Mouse (Mus musculus): Measurements from ENCODE around the gene Hc. TPM values are rescaled to one million over a fixed set of nuclear protein-coding genes. Genes with fewer than 3 reads are reported as not detected.

Gene Hc
- polyA plus RNA-seq, 1 experiment from 2014 or later = 0.19 TPM

DNA sequence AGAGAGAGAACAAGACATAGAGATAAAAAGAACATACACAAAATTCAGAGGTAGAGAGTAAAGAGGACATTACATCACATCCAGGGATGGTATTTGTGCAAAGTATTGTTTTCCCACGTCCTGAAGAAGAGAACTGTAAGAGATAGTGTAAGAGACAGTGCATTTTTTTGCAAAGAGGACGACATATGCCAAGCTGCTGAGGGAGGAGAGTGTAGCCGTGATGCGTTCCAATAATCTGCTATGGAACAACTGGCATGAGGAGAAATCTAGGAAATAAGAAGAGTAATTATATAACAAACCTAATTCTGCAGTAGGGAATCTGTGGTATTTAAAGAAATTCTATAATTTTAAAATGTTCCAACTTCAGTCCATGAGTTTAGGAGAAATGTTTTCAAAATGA lies 26.2 kb upstream of the Hc start:
- H3K9ac ChIP-seq = no peak overlapping the region
- H3K27me3 ChIP-seq (replicated peaks) = no peaks in the 10 kb centered on the region
- no peak overlapping the region for H3K27ac ChIP-seq (replicated peaks)
- no peaks in the 10 kb centered on the region for H3K4me1 ChIP-seq
- no peaks in the 10 kb centered on the region for H3K9me3 ChIP-seq
- WGBS = 60% methylated on average over 4 of the region's 4 CpGs
- H3K4me2 ChIP-seq = no peak overlapping the region
- no peak overlapping the region for H3K4me3 ChIP-seq
- no peaks in the 10 kb centered on the region for H3K36me3 ChIP-seq
- ATAC-seq (ENCODE audit: extremely low read depth, insufficient number of reproducible peaks, low FRiP score, low TSS enrichment) = no peak

DNA sequence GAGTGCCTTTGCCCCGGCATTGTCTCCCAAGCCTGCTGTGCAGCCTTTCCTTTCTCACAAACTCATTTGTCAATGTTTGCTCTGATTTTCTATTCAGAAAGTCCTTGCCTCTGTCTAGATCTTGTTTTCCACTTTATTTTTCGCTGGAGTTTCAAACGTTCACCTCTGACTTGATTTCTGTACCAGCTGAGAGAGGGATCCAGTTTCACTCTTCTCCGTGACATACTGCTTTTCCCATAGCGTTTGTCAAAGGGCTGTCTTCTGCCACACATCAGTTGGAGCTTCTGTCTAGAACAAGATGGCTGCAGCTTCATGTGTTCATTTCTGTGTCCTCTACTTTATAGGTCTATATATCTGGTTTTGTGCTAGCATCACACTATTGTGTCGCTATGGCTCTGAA lies 17.9 kb upstream of the Hc start:
- Histone ChIP-seq H3K4me2 (no peak overlapping the region), H3K4me3 (no peak overlapping the region), H3K36me3 (no peaks in the 10 kb centered on the region), H3K27ac (replicated peaks) (no peak overlapping the region), H3K9ac (no peak overlapping the region), H3K4me1 (no peaks in the 10 kb centered on the region), H3K9me3 (no peaks in the 10 kb centered on the region), H3K27me3 (replicated peaks) (no peaks in the 10 kb centered on the region)
- ATAC-seq (ENCODE audit: extremely low read depth, insufficient number of reproducible peaks, low FRiP score, low TSS enrichment) = no peak
- 65% methylated on average over 6 of the region's 6 CpGs for WGBS

DNA sequence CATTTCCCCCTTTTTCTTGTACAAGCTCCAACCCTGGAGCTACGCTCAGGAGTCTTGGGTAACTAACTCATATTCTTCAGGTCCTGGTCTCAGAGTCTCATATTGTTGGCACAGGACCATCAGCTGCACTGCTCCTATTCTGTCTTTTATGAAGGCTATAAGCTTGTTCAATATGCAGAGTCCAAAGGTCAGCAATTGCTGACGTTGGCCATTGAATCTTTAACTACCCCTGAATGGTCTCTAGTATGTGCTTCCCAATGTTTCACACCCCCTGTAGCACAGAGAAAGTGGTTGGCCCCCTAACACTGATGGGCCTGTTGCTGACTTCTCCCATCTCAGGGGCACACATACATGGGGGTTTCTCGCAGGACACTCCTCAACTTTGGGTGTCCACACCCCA lies 13.1 kb upstream of the Hc start:
- Histone ChIP-seq H3K27ac (replicated peaks) (no peak overlapping the region), H3K4me1 (no peaks in the 10 kb centered on the region), H3K4me3 (no peak overlapping the region), H3K36me3 (no peaks in the 10 kb centered on the region), H3K9ac (no peak overlapping the region), H3K4me2 (no peak overlapping the region), H3K9me3 (peaks cover 5% of the 10 kb centered on the region; the same call in 1 of the 2 replicates), H3K27me3 (replicated peaks) (no peaks in the 10 kb centered on the region)
- no peak for ATAC-seq (ENCODE audit: extremely low read depth, insufficient number of reproducible peaks, low FRiP score, low TSS enrichment)
- WGBS = 88% methylated on average over 3 of the region's 3 CpGs

DNA sequence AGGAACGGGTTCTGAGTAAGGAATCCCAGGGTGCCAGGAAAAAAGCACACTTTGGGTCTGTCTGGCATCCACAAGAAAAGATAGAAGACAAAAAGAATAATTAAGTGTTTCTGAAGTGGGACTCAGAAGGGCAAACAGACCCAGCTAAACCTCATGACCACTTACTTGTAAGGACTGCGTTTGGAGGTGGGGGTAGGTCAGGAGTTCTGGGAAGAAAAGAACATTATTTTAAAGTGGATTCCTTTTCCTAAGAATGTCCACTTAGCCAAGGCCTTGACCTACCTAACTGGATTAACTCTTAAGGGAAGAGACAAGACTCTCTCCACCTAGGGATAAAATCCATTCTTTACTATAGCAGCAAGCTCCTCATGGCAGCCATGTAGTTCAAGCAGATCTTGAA lies 11.3 kb upstream of the Hc start:
- no peaks in the 10 kb centered on the region for H3K27me3 ChIP-seq (replicated peaks)
- no peak overlapping the region for H3K9ac ChIP-seq
- H3K36me3 ChIP-seq = no peaks in the 10 kb centered on the region
- H3K9me3 ChIP-seq = peaks cover 5% of the 10 kb centered on the region; the same call in 1 of the 2 replicates
- H3K4me2 ChIP-seq = no peak overlapping the region
- no peak for ATAC-seq (ENCODE audit: extremely low read depth, insufficient number of reproducible peaks, low FRiP score, low TSS enrichment)
- WGBS = 70% methylated on average over 2 of the region's 2 CpGs
- H3K4me1 ChIP-seq = no peaks in the 10 kb centered on the region
- H3K4me3 ChIP-seq = no peak overlapping the region
- H3K27ac ChIP-seq (replicated peaks) = no peak overlapping the region

DNA sequence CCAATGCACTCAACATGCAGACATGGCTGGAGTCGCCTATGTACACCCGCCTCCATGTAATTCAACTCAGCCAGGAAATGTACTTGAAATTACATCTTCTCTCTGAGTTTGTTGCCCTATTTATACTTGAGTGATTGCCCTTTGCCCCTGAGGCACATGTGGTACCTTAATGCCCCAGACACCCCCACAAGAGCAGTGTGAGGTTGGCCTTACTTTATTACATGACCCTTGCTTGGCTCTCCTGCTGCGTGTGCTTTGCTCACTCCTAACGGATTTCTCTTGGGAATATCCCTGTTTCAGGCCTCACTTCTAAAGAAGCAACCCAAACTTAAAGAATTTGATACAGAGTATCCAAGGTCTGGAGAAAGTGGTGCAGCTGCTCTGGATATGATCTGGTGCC lies 9.0 kb upstream of the Hc start:
- no peak for ATAC-seq (ENCODE audit: extremely low read depth, insufficient number of reproducible peaks, low FRiP score, low TSS enrichment)
- WGBS = 75% methylated on average over 4 of the region's 4 CpGs
- no peak overlapping the region for H3K27ac ChIP-seq (replicated peaks)
- no peaks in the 10 kb centered on the region for H3K36me3 ChIP-seq
- H3K4me3 ChIP-seq = no peak overlapping the region
- H3K4me2 ChIP-seq = no peak overlapping the region
- H3K27me3 ChIP-seq (replicated peaks) = no peaks in the 10 kb centered on the region
- H3K9me3 ChIP-seq = peaks cover 5% of the 10 kb centered on the region; the same call in 1 of the 2 replicates
- no peaks in the 10 kb centered on the region for H3K4me1 ChIP-seq
- no peak overlapping the region for H3K9ac ChIP-seq

- no peak overlapping the region for H3K27ac ChIP-seq (replicated peaks)
- no peak overlapping the region for H3K4me2 ChIP-seq
- WGBS = 81% methylated on average over 1 of the region's 1 CpGs
- H3K4me3 ChIP-seq = no peak overlapping the region
- no peak for ATAC-seq (ENCODE audit: extremely low read depth, insufficient number of reproducible peaks, low FRiP score, low TSS enrichment)
- no peaks in the 10 kb centered on the region for H3K36me3 ChIP-seq
- peaks cover 5% of the 10 kb centered on the region; the same call in 1 of the 2 replicates for H3K9me3 ChIP-seq
- H3K4me1 ChIP-seq = no peaks in the 10 kb centered on the region
- H3K27me3 ChIP-seq (replicated peaks) = no peaks in the 10 kb centered on the region
- H3K9ac ChIP-seq = no peak overlapping the region
These were observed 7.9 kb upstream of the Hc start for GRCm38 (mm10) chr2:35069124-35069523.

DNA sequence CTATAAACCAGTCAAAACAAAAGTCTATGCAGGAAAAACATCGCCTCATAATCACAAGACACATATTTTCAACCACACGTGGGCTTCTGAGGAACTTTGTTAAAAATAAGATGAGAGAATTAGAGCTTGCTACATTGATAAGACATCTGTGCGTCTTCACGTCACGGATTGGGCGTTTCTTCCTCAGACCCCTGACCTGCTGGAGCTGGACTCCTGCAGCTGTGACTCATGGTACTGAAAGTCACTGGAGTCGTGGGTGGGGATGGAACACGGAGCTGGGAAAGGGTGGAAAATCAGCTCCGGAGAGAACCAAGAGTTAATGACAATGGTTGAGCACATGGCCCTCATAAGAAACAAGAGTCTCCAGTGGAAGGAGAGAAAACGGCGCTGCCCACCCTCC lies 5.9 kb upstream of the Hc start:
- no peak overlapping the region for H3K27ac ChIP-seq (replicated peaks)

GRCm38 (mm10) chr2:35066525-35067082 lies 5.4 kb upstream of the Hc start:
- no peak for ATAC-seq (ENCODE audit: extremely low read depth, insufficient number of reproducible peaks, low FRiP score, low TSS enrichment)
- H3K9me3 ChIP-seq = no peaks in the 10 kb centered on the region

More for the DNA sequence above, 5.9 kb upstream of the Hc start:
- Histone ChIP-seq H3K9ac (no peak overlapping the region), H3K9me3 (no peaks in the 10 kb centered on the region), H3K4me2 (no peak overlapping the region), H3K36me3 (no peaks in the 10 kb centered on the region), H3K27me3 (replicated peaks) (no peaks in the 10 kb centered on the region), H3K4me1 (no peaks in the 10 kb centered on the region), H3K4me3 (no peak overlapping the region)
- 79% methylated on average over 11 of the region's 11 CpGs for WGBS
- ATAC-seq (ENCODE audit: extremely low read depth, insufficient number of reproducible peaks, low FRiP score, low TSS enrichment) = no peak

DNA sequence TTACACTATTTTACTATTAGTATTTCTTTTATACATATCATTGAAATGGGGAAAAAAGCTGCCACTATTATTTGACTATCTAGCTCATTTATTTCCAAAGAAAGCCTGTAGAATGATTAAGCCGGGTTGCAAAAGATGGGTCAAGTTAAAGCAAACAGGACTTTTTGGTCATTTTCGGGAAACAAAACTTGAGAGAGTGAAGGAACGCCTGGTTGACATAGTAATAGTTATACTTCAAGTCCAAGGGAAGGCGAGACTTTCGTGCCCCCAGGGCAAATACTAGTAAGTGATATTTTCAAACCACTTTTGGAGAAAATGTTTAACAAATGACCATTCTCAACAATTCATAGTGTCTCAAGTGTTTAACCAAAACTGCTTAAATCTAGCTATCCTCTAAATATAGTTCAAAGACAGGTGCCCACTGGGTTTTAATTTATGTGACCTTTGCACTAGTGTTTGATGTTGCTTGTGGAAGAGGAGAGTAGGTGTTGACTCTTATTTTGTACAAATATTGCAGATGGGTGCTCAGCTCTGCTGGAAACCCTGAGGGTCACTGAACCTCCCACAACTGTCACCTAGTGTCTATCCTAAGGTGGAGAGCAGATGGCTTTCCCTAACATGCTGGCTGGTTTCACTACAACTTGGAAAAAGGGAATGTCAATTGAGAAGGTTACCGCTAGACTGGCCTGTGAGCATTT lies 2.2 kb upstream of the Hc start:
- H3K9ac ChIP-seq = no peak overlapping the region
- no peak overlapping the region for H3K27ac ChIP-seq (replicated peaks)
- H3K9me3 ChIP-seq = no peaks in the 10 kb centered on the region
- no peak overlapping the region for H3K4me3 ChIP-seq
- no peak overlapping the region for H3K4me2 ChIP-seq
- H3K27me3 ChIP-seq (replicated peaks) = no peaks in the 10 kb centered on the region; the same call in 1 of the 2 replicates
- no peak for ATAC-seq (ENCODE audit: extremely low read depth, insufficient number of reproducible peaks, low FRiP score, low TSS enrichment)
- WGBS = 79% methylated on average over 6 of the region's 6 CpGs
- no peaks in the 10 kb centered on the region for H3K4me1 ChIP-seq
- no peaks in the 10 kb centered on the region for H3K36me3 ChIP-seq

More at GRCm38 (mm10) chr2:35066525-35067082, 5.4 kb upstream of the Hc start:
- Histone ChIP-seq H3K27ac (replicated peaks) (no peak overlapping the region), H3K36me3 (no peaks in the 10 kb centered on the region), H3K27me3 (replicated peaks) (no peaks in the 10 kb centered on the region), H3K4me2 (no peak overlapping the region), H3K4me3 (no peak overlapping the region), H3K4me1 (no peaks in the 10 kb centered on the region), H3K9ac (no peak overlapping the region)
- WGBS = 81% methylated on average over 13 of the region's 13 CpGs

- no peak overlapping the region for H3K4me3 ChIP-seq
- H3K27ac ChIP-seq (replicated peaks) = no peak overlapping the region
- H3K4me2 ChIP-seq = no peak overlapping the region
- no peak overlapping the region for H3K9ac ChIP-seq
- H3K9me3 ChIP-seq = no peaks in the 10 kb centered on the region
- 62% methylated on average over 6 of the region's 6 CpGs for WGBS
- no peaks in the 10 kb centered on the region; the same call in 1 of the 2 replicates for H3K27me3 ChIP-seq (replicated peaks)
- no peak for ATAC-seq (ENCODE audit: extremely low read depth, insufficient number of reproducible peaks, low FRiP score, low TSS enrichment)
- H3K36me3 ChIP-seq = no peaks in the 10 kb centered on the region
- H3K4me1 ChIP-seq = no peaks in the 10 kb centered on the region
These were observed 341 bp downstream of the Hc start for GRCm38 (mm10) chr2:35060897-35061296.

GRCm38 (mm10) chr2:35060256-35060655 lies 982 bp downstream of the Hc start:
- Histone ChIP-seq H3K4me2 (no peak overlapping the region), H3K4me3 (no peak overlapping the region), H3K27ac (replicated peaks) (no peak overlapping the region), H3K9me3 (no peaks in the 10 kb centered on the region), H3K36me3 (no peaks in the 10 kb centered on the region), H3K4me1 (no peaks in the 10 kb centered on the region), H3K27me3 (replicated peaks) (no peaks in the 10 kb centered on the region; the same call in 1 of the 2 replicates), H3K9ac (no peak overlapping the region)
- ATAC-seq (ENCODE audit: extremely low read depth, insufficient number of reproducible peaks, low FRiP score, low TSS enrichment) = no peak
- WGBS = 72% methylated on average over 5 of the region's 5 CpGs

DNA sequence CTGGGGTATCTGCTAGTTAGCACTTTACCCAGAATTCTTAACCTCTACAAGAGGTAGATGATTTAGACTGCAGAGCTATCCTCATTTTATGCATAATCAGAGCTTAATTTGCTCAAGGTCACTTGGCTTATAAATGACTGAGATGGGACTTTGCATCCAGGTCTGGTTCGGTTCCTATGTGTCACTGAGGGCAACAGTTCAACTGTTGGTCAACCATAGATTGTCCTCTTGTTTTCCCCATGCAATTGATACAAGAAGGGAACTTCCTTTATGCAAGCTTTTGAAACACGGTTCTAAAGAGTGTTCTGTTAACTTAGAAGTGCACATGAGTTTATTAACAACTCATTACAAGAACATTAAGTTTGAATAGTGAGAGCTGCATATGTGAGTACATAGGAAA lies 2.9 kb downstream of the Hc start:
- Histone ChIP-seq H3K9me3 (no peaks in the 10 kb centered on the region), H3K4me2 (no peak overlapping the region), H3K27me3 (replicated peaks) (no peaks in the 10 kb centered on the region; the same call in 1 of the 2 replicates), H3K36me3 (no peaks in the 10 kb centered on the region), H3K27ac (replicated peaks) (no peak overlapping the region), H3K4me3 (no peak overlapping the region), H3K4me1 (no peaks in the 10 kb centered on the region), H3K9ac (no peak overlapping the region)
- WGBS = 64% methylated on average over 2 of the region's 2 CpGs
- ATAC-seq (ENCODE audit: extremely low read depth, insufficient number of reproducible peaks, low FRiP score, low TSS enrichment) = no peak

All from heart, embryonic 13.5 days (tissue).